Mouse (Mus musculus): ENCODE results near the gene D430042O09Rik. TPM values are rescaled to one million over a fixed set of nuclear protein-coding genes. Genes with fewer than 3 reads are reported as not detected.

The D430042O09Rik gene
- total and polyA plus RNA-seq, 2 experiments = 8.5 to 8.8 TPM

- Histone ChIP-seq H3K4me1 (ENCODE audit: control insufficient read depth, insufficient read depth, low read length) (no peaks in the 10 kb centered on the region; the same call in 1 of the 2 replicates), H3K36me3 (ENCODE audit: control insufficient read depth, insufficient read depth, low read length) (no peaks in the 10 kb centered on the region), H3K79me2 (ENCODE audit: control insufficient read depth, insufficient read depth, low read length) (no peaks in the 10 kb centered on the region), H3K27ac (replicated peaks; ENCODE audit: insufficient read depth, low read depth, low read length) (no peak overlapping the region), H3K4me3 (ENCODE audit: insufficient read depth, low read depth, low read length) (no peak overlapping the region), H3K9ac (ENCODE audit: low read depth, low read length) (no peak overlapping the region), H3K27me3 (ENCODE audit: control insufficient read depth, insufficient read depth, low read length) (no peaks in the 10 kb centered on the region)
- DNase-seq (ENCODE audit: extremely low read depth, low read depth, low spot score) = peak; percentile 29
- TF ChIP-seq CTCF (IDR thresholded peaks at IDR 0.05; ENCODE audit: low read depth, low read length) (no peak), POLR2A (IDR thresholded peaks at IDR 0.05; ENCODE audit: extremely low read depth, insufficient read depth, low read length) (no peak)
- WGBS = 55% methylated on average over 1 of the region's 1 CpGs
Observed at GRCm38 (mm10) chr7:125806571-125806970, 98.9 kb downstream of the D430042O09Rik start.

DNA sequence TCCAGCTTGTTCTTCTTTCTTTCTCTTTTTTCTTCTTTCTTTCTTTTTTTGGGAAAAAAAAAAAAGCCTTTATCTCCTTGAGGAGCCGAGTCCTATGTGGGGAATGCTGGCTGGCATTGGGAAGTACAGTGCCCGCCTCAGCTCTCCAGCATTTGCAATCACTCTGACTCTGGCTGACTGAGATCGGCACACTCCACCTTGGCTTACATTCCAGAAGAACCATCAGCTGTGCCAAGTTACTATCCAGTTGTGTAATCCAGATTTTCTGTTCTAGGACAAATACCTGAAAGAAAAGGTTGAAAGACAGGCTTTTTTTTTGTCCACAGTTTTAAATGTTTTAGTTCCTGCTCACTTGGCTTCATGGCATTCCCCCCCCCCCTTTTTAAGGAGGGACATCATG, 100.5 kb downstream of the D430042O09Rik start:
- Histone ChIP-seq H3K4me1 (ENCODE audit: control insufficient read depth, insufficient read depth, low read length) (no peaks in the 10 kb centered on the region; the same call in 1 of the 2 replicates), H3K79me2 (ENCODE audit: control insufficient read depth, insufficient read depth, low read length) (no peaks in the 10 kb centered on the region), H3K9ac (ENCODE audit: low read depth, low read length) (no peak overlapping the region), H3K27me3 (ENCODE audit: control insufficient read depth, insufficient read depth, low read length) (no peaks in the 10 kb centered on the region), H3K36me3 (ENCODE audit: control insufficient read depth, insufficient read depth, low read length) (no peaks in the 10 kb centered on the region), H3K27ac (replicated peaks; ENCODE audit: insufficient read depth, low read depth, low read length) (no peak overlapping the region), H3K4me3 (ENCODE audit: insufficient read depth, low read depth, low read length) (no peak overlapping the region)
- 18% methylated on average over 3 of the region's 3 CpGs for WGBS
- peak; percentile 83 for DNase-seq (ENCODE audit: extremely low read depth, low read depth, low spot score)
- TF ChIP-seq POLR2A (IDR thresholded peaks at IDR 0.05; ENCODE audit: extremely low read depth, insufficient read depth, low read length) (no peak), CTCF (IDR thresholded peaks at IDR 0.05; ENCODE audit: low read depth, low read length) (no peak)

GRCm38 (mm10) chr7:125812721-125813120, 105.0 kb downstream of the D430042O09Rik start:
- H3K4me1 ChIP-seq (ENCODE audit: control insufficient read depth, insufficient read depth, low read length) = no peaks in the 10 kb centered on the region; the same call in 1 of the 2 replicates
- TF ChIP-seq POLR2A (IDR thresholded peaks at IDR 0.05; ENCODE audit: extremely low read depth, insufficient read depth, low read length) (no peak), CTCF (IDR thresholded peaks at IDR 0.05; ENCODE audit: low read depth, low read length) (no peak)
- H3K4me3 ChIP-seq (ENCODE audit: insufficient read depth, low read depth, low read length) = no peak overlapping the region
- H3K79me2 ChIP-seq (ENCODE audit: control insufficient read depth, insufficient read depth, low read length) = no peaks in the 10 kb centered on the region
- no peak overlapping the region for H3K9ac ChIP-seq (ENCODE audit: low read depth, low read length)
- 95% methylated on average over 8 of the region's 8 CpGs for whole genome bisulfite sequencing
- no peaks in the 10 kb centered on the region for H3K27me3 ChIP-seq (ENCODE audit: control insufficient read depth, insufficient read depth, low read length)
- H3K36me3 ChIP-seq (ENCODE audit: control insufficient read depth, insufficient read depth, low read length) = peaks cover 8% of the 10 kb centered on the region; the same call in 1 of the 2 replicates
- H3K27ac ChIP-seq (replicated peaks; ENCODE audit: insufficient read depth, low read depth, low read length) = no peak overlapping the region
- no peak for DNase-seq (ENCODE audit: extremely low read depth, low read depth, low spot score)

DNA sequence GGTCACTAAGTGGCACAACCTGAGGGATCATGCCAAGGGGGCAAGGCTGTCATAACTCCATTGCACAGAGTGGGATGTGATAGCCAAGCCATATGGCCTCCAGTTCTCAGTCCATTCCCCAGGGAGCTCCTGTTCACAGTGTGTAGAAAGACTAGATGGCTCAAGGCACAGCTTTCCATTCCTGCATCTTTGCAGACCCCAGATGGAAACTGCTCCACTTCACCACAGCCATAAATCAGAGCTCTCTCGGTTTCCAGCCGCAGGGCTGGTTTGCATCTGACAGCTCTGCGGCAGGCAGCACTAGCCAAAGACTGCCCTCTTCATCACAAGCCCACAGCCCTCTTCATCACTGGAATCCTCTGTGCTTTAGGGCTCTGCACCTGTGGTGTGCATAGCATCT, 108.0 kb downstream of the D430042O09Rik start:
- Histone ChIP-seq H3K79me2 (ENCODE audit: control insufficient read depth, insufficient read depth, low read length) (no peaks in the 10 kb centered on the region), H3K9ac (ENCODE audit: low read depth, low read length) (no peak overlapping the region), H3K27me3 (ENCODE audit: control insufficient read depth, insufficient read depth, low read length) (no peaks in the 10 kb centered on the region), H3K36me3 (ENCODE audit: control insufficient read depth, insufficient read depth, low read length) (peaks cover 13% of the 10 kb centered on the region; the same call in 1 of the 2 replicates), H3K4me3 (ENCODE audit: insufficient read depth, low read depth, low read length) (no peak overlapping the region), H3K4me1 (ENCODE audit: control insufficient read depth, insufficient read depth, low read length) (no peaks in the 10 kb centered on the region), H3K27ac (replicated peaks; ENCODE audit: insufficient read depth, low read depth, low read length) (no peak overlapping the region)
- TF ChIP-seq POLR2A (IDR thresholded peaks at IDR 0.05; ENCODE audit: extremely low read depth, insufficient read depth, low read length) (no peak), CTCF (IDR thresholded peaks at IDR 0.05; ENCODE audit: low read depth, low read length) (no peak)
- DNase-seq (ENCODE audit: extremely low read depth, low read depth, low spot score) = no peak
- WGBS = 99% methylated on average over 3 of the region's 3 CpGs

- H3K4me3 ChIP-seq (ENCODE audit: insufficient read depth, low read depth, low read length) = no peak overlapping the region
- H3K79me2 ChIP-seq (ENCODE audit: control insufficient read depth, insufficient read depth, low read length) = no peaks in the 10 kb centered on the region
- DNase-seq (ENCODE audit: extremely low read depth, low read depth, low spot score) = peak; percentile 22
- TF ChIP-seq CTCF (IDR thresholded peaks at IDR 0.05; ENCODE audit: low read depth, low read length) = no peak
- TF ChIP-seq POLR2A (IDR thresholded peaks at IDR 0.05; ENCODE audit: extremely low read depth, insufficient read depth, low read length) = no peak
- H3K27me3 ChIP-seq (ENCODE audit: control insufficient read depth, insufficient read depth, low read length) = no peaks in the 10 kb centered on the region
- no peak overlapping the region for H3K9ac ChIP-seq (ENCODE audit: low read depth, low read length)
- no peaks in the 10 kb centered on the region for H3K4me1 ChIP-seq (ENCODE audit: control insufficient read depth, insufficient read depth, low read length)
- no peak overlapping the region for H3K27ac ChIP-seq (replicated peaks; ENCODE audit: insufficient read depth, low read depth, low read length)
- H3K36me3 ChIP-seq (ENCODE audit: control insufficient read depth, insufficient read depth, low read length) = peaks cover 13% of the 10 kb centered on the region; the same call in 1 of the 2 replicates
- WGBS = 88% methylated on average over 9 of the region's 9 CpGs
Observed at GRCm38 (mm10) chr7:125818301-125818712, 110.6 kb downstream of the D430042O09Rik start.

DNA sequence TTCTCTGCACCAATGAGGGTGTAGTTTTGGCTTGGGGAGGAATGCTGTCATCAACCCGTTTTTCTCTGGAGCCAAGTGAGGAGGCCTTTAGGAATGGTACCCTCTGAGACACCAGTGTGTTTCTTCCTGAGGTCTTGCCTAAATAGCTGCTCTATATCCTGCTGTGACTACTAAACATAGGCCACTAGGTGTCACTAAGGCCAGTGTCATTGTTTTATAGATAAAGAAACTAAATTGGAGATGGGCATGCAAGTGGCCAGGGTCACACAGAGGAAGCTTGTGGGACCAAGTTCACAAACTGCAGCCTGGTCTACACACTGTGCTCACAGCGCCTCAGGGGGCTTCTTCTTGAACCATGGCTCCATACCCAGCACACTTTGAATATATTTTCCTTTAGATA, 112.5 kb downstream of the D430042O09Rik start:
- 65% methylated on average over 2 of the region's 2 CpGs for WGBS
- Histone ChIP-seq H3K27me3 (ENCODE audit: control insufficient read depth, insufficient read depth, low read length) (no peaks in the 10 kb centered on the region), H3K9ac (ENCODE audit: low read depth, low read length) (no peak overlapping the region), H3K27ac (replicated peaks; ENCODE audit: insufficient read depth, low read depth, low read length) (no peak overlapping the region), H3K4me3 (ENCODE audit: insufficient read depth, low read depth, low read length) (no peak overlapping the region), H3K36me3 (ENCODE audit: control insufficient read depth, insufficient read depth, low read length) (peaks cover 8% of the 10 kb centered on the region; the same call in 1 of the 2 replicates), H3K4me1 (ENCODE audit: control insufficient read depth, insufficient read depth, low read length) (no peaks in the 10 kb centered on the region), H3K79me2 (ENCODE audit: control insufficient read depth, insufficient read depth, low read length) (no peaks in the 10 kb centered on the region)
- no peak for TF ChIP-seq CTCF (IDR thresholded peaks at IDR 0.05; ENCODE audit: low read depth, low read length)
- TF ChIP-seq POLR2A (IDR thresholded peaks at IDR 0.05; ENCODE audit: extremely low read depth, insufficient read depth, low read length) = no peak
- DNase-seq (ENCODE audit: extremely low read depth, low read depth, low spot score) = no peak

Data from liver, adult 2 months (tissue).